Mouse (Mus musculus) liver, adult 2 months (tissue): ENCODE measurements around the gene Med16.

Source experiments
- CTCF ChIP-seq: fragments of 200-500 bp; IDR thresholded peaks from 2 replicates; pipeline ENCODE4 v1.5.1; 2011; ENCODE audit warnings: low read depth, low read length, control low read depth
- POLR2A ChIP-seq: fragments of 200-500 bp; IDR thresholded peaks from 2 replicates; pipeline ENCODE4 v1.6.1; 2011; ENCODE audit warnings: low read length, control low read depth; ENCODE audit not compliant: insufficient read depth; ENCODE audit errors: extremely low read depth

- TF ChIP-seq CTCF, result peak; percentile 83
- no peak for TF ChIP-seq POLR2A
Measured at GRCm38 (mm10) chr10:79953946-79954345, 45.2 kb upstream of the Med16 start.
